Mouse (Mus musculus) kidney, postnatal 4 days (tissue): ENCODE measurements around the gene C2cd4c.

Experiments
- DNase-seq, 2 experiments: peaks; one replicate each; pipeline ENCODE4 v3.0.0; 2021; ENCODE audit warnings: mixed read lengths in 2 of 2

C2cd4c gene

DNA sequence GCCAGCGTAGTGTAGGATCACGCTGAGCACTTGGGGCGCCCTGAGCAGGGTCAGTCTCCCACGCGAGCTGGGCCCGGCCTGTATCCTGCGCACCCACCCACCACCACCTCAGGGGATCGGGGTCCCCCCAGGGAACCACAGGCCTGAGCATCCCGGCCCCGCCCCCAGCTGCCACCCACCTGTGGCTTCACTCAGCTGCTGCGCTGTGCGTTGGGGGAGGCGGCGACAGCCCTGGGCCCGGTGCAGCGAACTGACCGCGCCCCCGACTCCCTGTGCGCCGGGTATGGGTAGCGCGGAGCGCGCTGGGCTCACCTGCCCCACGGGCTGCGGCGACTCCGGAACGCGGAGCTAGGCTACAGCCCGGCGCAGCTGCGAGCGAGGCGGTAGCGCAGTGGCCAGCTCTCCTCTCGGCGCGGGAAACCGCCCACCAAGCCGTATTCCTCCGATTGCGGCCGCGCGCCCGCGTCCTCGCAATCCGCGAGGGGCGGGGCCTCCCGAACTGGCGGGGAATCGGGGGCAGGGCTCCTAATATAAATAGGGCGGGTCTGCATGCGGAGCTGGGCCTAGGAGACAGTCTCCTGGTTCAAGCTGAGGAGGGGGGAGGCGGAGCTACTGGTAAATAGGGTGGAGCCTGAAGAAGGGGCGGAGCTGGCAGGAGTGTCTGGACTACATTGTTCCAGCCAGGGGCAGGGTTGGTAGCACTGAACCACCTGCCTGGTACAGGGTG, at the start of gene C2cd4c:
TSS of gene C2cd4c (minus strand) at position 448 of the 727 bp plus-strand sequence.
- DNase-seq: peak; percentile 80 to 87

DNA sequence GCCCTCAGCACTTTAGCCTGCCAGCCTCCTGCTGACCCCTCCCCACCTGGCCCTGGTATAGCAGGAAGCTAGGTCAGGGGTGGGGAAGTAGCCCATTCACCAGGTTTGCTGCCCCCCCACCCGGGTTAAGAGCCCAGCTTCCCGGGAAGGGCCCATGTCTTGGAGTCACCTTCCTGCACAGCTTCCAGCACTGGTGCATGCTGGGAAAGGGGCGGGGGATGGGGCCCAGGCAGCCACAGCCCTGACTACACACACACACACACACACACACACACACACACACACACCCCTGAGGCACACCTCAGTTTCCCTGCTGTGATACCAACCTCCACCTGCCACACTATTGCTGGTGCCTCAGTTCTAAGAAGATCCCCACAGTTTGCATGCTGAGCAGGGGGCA, 48.0 kb upstream of the C2cd4c start:
- DNase-seq: peak in 1 of 2 experiments; percentile 31

- DNase-seq: peak; percentile 60
Measured at GRCm38 (mm10) chr10:79660298-79660697, 46.5 kb upstream of the C2cd4c start.

- peak; percentile 70 to 77 for DNase-seq
Measured at GRCm38 (mm10) chr10:79658829-79659228, 45.0 kb upstream of the C2cd4c start.

DNA sequence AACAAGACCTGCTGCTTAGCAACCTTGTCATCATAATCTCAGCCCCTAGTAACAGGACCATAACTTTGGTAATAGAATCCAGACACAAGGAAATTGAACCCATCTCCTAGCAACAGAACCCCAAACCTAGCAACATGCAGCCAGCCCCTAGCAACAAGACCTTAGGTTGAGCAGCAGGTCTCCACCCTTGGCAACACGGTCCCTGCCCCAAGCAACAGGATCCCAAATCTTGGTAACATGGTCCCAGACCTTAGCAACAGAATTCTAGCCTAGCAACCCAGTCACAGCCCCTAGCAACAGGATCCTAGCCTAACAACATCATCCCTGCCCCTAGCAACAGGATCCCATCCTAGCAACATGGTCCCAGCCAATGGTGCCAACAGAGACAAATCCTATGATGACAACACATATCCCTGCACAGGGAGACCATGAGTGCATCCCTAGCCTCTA, 41.1 kb upstream of the C2cd4c start:
- no peak for DNase-seq

- no peak for DNase-seq
Measured at GRCm38 (mm10) chr10:79652789-79653188, 39.0 kb upstream of the C2cd4c start.

DNA sequence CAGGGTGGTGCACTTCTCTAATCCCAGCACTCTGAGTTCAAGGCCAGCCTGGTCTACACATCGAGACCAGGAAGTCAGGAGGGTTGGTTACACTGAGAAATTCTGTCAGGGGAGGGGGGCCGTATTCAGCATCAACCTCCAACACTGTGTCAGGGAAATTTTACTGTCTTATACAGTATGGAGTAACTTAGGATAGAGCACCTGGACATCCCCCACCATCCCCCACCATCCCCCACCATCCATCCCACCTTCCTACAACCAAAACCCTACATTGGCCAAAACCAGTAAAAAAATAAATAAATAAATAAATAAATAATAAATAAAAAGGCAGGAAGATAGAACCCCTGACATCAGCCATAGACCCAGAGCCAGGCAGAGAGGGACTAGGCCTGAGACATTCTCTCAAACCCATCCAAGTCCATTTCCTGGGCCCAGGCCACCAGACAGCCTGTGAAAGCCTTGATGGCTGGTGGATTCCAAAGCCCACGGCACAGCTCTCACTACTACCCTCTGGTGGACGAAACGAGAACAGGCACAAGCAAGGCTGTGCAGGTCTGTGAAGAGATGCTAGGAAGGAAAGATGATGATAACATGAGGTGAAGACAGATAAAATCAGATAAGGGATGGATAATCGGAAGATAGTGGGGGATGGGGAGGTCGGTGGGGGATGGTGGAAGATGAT, 35.4 kb upstream of the C2cd4c start:
- DNase-seq: peak; percentile 86

- no peak for DNase-seq
Measured at GRCm38 (mm10) chr10:79645711-79646110, 31.9 kb upstream of the C2cd4c start, which contains the start of gene Odf3l2. Odf3l2 (minus strand) TSS chr10:79645738.

DNA sequence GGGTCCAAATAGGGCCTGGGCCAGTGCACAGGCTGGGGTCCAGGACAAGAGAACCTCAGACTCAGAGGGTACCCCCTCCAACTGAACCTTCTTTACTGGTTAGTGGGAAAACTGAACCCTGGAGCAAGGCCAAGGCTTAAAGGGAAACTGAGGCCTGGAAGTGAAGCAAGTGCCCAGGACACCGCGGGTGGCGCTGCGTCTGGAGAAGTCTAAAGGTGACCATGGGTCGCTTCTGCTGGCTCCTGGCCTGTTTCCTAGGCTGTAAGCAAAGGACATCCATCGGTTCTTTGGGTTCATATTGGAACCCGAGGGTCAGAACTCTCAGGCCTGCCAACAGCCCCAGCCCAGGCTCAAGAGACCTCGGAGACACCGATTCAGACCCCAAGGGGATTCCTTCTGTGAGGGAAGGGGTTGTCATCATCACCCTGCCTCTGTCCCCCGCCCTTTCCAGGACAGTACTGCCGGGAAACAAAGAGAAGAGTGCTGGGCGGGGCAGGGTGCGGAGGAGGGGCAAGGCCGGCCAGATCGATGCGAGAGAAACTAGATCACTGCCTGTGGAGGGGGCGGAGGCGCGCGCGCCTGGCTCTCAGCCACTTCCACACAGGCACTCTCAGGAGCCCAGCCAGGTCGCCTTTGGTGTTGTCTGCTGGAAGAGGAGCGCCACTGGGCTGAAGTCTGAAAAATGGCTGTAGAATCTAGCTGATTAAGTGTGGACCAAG, 24.8 kb upstream of the C2cd4c start:
- DNase-seq: peak; percentile 50 to 66

GRCm38 (mm10) chr10:79637128-79638110, 23.6 kb upstream of the C2cd4c start, which contains the start of gene Shc2:
Shc2 (minus strand) TSS chr10:79637918.
- peak; percentile 77 to 82 for DNase-seq

GRCm38 (mm10) chr10:79636287-79636686, 22.5 kb upstream of the C2cd4c start:
- DNase-seq: no peak

DNA sequence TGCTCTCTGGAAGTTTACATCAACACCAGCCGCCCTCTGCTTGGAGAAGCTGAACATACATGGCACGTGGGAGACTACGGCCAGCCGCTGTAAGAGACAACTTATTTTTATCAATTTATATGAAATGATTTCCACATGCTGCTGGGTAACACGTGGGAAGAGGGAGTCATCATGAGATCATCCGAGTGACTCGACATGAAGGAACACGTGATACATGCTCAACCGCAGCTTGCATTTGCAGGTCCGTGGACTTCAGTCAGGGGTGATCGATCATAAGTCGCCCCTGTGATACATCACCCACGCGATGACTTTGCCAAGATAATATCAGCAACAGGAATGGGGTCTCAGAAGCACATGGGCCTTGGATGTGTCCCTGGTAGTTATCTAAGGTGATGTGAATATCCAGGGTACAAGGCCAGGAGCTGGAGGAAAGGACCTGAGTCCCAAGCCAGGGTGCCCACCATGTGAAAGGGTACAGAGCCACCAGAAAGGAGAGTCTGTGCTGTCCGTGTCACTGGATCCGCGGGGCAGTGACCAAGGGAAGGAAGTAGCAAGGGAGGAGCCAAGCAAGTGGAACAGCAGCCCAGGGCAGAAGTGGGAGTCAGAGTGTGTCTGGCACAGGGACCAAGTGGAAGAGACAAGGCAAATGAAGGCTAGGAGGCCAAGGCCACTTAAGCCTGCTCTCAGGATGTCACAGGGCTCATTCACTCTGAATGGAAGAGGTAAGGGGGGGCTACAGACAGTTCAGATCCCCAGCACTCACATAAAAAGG, 19.4 kb upstream of the C2cd4c start:
- peak in 1 of 2 experiments; percentile 34 for DNase-seq

- DNase-seq: no peak
Measured at GRCm38 (mm10) chr10:79631432-79631831, 17.6 kb upstream of the C2cd4c start.

- DNase-seq: no peak
Measured at GRCm38 (mm10) chr10:79628377-79628776, 14.6 kb upstream of the C2cd4c start.

DNA sequence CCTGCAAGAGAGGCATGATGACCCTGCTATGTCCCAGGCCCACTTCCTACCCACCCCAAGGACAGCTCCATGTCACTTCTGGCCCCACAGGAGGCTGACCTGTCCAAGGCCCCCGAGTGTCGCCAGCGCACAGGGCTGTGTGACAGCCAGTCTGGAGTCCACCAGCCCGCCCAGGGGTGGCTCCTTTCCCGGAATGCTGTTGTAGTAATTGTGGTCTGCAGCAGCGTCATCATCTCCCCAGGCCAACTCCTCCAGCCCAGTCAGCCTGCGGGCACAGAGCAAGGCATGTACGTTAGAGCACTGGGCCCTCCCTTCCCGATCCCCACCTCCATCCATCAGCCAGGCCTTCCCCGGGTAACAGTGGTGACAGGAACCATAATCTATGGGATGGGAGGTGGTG, 12.3 kb upstream of the C2cd4c start:
- no peak for DNase-seq

- DNase-seq: no peak
Measured at GRCm38 (mm10) chr10:79625398-79625797, 11.6 kb upstream of the C2cd4c start.

DNA sequence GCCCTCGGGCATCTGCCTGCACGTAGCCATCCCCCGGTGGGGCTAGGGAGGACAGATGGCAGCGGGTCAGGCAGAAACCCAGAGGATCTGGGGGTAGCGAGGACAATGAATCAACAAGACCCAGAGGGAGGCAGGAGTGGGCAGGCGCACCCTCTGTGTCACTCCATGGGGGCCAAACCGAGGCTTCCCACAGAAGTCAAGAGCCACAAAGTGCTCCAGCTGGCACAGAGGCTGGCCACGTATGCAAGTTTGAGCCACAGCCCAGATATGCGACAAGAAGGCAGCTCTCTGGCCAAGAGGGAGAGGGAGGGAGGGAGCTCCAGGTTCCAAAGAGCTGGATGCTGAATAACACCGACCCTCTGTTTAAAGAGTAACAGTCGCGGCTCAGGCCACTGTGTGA, 10.1 kb upstream of the C2cd4c start:
- DNase-seq: no peak

- DNase-seq: no peak
Measured at GRCm38 (mm10) chr10:79616376-79616775, 2.6 kb upstream of the C2cd4c start.

DNA sequence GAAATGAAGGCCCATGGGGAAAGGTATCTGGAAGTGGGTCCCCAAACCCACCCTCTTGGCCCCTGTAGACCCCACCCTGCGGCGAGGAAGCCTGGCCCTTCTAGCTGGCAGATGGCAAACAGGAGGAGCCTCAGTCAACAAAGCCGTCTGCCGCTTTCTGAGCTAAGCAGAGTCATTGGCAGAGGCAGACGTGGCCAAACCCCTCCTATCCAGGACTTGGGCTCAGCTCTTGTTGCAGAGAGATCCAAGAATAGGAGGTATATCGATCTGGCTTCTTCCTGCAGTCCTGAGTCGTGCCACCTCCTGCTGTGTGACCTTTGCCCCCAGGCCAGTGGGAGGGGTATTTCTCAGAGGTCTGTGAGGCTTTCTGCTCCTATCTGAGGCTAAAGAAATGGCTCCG, 2.0 kb upstream of the C2cd4c start:
- DNase-seq: no peak

- DNase-seq: no peak
Measured at GRCm38 (mm10) chr10:79614305-79614643, 449 bp upstream of the C2cd4c start.
